ENCODE assay signal across 26 mouse cellular contexts in the genomic region with DNA sequence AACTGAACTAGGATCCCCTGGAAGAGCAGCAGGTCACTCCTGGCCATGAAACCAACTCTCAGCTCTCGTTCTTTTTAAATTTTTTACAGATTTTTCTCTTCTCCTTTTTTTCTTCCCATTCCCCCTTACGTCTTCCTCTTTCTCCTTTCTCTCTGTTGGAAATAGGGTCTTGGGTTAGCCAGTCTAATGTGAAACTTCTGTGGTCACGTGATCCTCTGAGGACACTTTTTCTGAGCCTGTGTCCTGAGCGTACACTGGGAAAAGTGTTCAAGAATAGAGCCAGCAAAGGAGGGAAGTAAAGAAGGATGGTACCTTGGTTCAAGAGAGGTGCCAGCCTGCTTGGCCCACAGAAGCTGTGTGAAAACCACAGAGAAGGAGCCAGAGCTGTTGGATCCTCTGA.
"Had no signal": no experiment of that assay in that cellular context is flagged by ENCODE, and none has a peak within 500 bp of the region (broad histone marks: within the 10 kb centered on the region; RNA-seq: fewer than 3 reads in every experiment).

No protein-coding gene starts in this region.

- H3K4me2 ChIP-seq: heart, embryonic 11.5 days; hindbrain, embryonic 12.5 days; hindbrain, embryonic 14.5 days; intestine, embryonic 15.5 days; kidney, embryonic 15.5 days; limb, embryonic 13.5 days; limb, embryonic 15.5 days; liver, embryonic 13.5 days; liver, embryonic 15.5 days had no signal

- DNase-seq: gastrocnemius, postnatal 25 days; heart, adult 11 months; heart, adult 2 months; heart, postnatal 10 days; heart, postnatal 4 days; kidney, adult 11 months; kidney, adult 2 months; kidney, adult 9 months; kidney, postnatal 14 days; kidney, postnatal 36 days; layer of hippocampus, adult 9-11 months; layer of hippocampus, postnatal 36 days; left cerebral cortex, postnatal 4 days; liver, embryonic 13.5 days had no signal

- H3K9ac ChIP-seq: hindbrain, embryonic 12.5 days; hindbrain, embryonic 14.5 days; intestine, embryonic 15.5 days; kidney, embryonic 15.5 days; limb, embryonic 13.5 days; limb, embryonic 15.5 days; liver, embryonic 13.5 days; liver, embryonic 15.5 days had no signal

- H3K9me3 ChIP-seq: hindbrain, embryonic 10.5 days; hindbrain, embryonic 12.5 days; intestine, embryonic 15.5 days; kidney, embryonic 15.5 days; limb, embryonic 13.5 days; limb, embryonic 15.5 days; liver, embryonic 15.5 days had no signal

- ATAC-seq: hindbrain, embryonic 16.5 days; inflammation-experienced regulatory T-cells, adult 6 months; intestine, embryonic 15.5 days had no signal

- H3K27ac ChIP-seq: heart, adult 2 months; hindbrain, embryonic 10.5 days; hindbrain, embryonic 12.5 days; hindbrain, embryonic 14.5 days; intestine, embryonic 15.5 days; kidney, embryonic 15.5 days; kidney, postnatal 0 days; limb, embryonic 13.5 days; limb, embryonic 15.5 days; liver, embryonic 13.5 days; liver, embryonic 15.5 days had no signal

- H3K36me3 ChIP-seq: hindbrain, embryonic 10.5 days; hindbrain, embryonic 12.5 days; intestine, embryonic 15.5 days; kidney, embryonic 15.5 days; limb, embryonic 13.5 days; limb, embryonic 15.5 days; liver, embryonic 13.5 days; liver, embryonic 15.5 days had no signal

- H3K4me1 ChIP-seq: hindbrain, embryonic 10.5 days; hindbrain, embryonic 12.5 days; intestine, embryonic 15.5 days; kidney, embryonic 15.5 days; limb, embryonic 13.5 days; limb, embryonic 15.5 days had no signal

- H3K4me3 ChIP-seq: heart, adult 2 months; hindbrain, embryonic 10.5 days; hindbrain, embryonic 12.5 days; intestine, embryonic 15.5 days; kidney, embryonic 15.5 days; limb, embryonic 13.5 days; limb, embryonic 15.5 days; liver, embryonic 13.5 days; liver, embryonic 15.5 days had no signal

- H3K27me3 ChIP-seq: hindbrain, embryonic 12.5 days; intestine, embryonic 15.5 days; kidney, embryonic 15.5 days; limb, embryonic 13.5 days; limb, embryonic 15.5 days; liver, embryonic 13.5 days; liver, embryonic 15.5 days had no signal
